22 mouse cellular contexts compared by ENCODE assay signal in genomic region chr7:75778053-75778452, GRCm38 (mm10).
DNase-seq lines count a peak whose midpoint lies in the region; ATAC-seq and TF ChIP-seq lines count a peak whose summit lies in the region.
"Had no signal": no experiment of that assay in that cellular context is flagged by ENCODE, and none has a peak within 500 bp of the region (broad histone marks: within the 10 kb centered on the region; RNA-seq: fewer than 3 reads in every experiment).

No protein-coding gene starts in this region.

- in situ Hi-C loops in ES-E14 (cut with MboI; ENCODE audit: low sequenced_read_pairs in 2 of 2, unreplicated experiment in 2 of 2) = no loop called here

- no peak for TF ChIP-seq CTCF in lung, adult 2 months (IDR thresholded peaks at IDR 0.05; ENCODE audit: insufficient read depth, low read length)
- no peak for TF ChIP-seq CTCF in ES-Bruce4 (IDR thresholded peaks at IDR 0.05; ENCODE audit: low read depth, low read length)

- TF ChIP-seq EP300 in ES-Bruce4 (IDR thresholded peaks at IDR 0.05; ENCODE audit: insufficient read depth, low read depth, low read length) = 0 out of 2 replicates have a peak, but pooled peaks have one; percentile 27

- no peaks in the 10 kb centered on the region for H3K27me3 ChIP-seq in ES-Bruce4 (ENCODE audit: control insufficient read depth, insufficient read depth, low read length, poor library complexity, severe bottlenecking)
- H3K27me3 ChIP-seq in midbrain, embryonic 14.5 days (ENCODE audit: control insufficient read depth, insufficient read depth, low read length) = no peaks in the 10 kb centered on the region
- H3K27me3 ChIP-seq: embryonic facial prominence, embryonic 12.5 days; forebrain, embryonic 13.5 days; forebrain, embryonic 15.5 days; Patski had no signal

- H3K4me2 ChIP-seq in midbrain, embryonic 14.5 days (ENCODE audit: low read length) = no peak overlapping the region
- H3K4me2 ChIP-seq: embryonic facial prominence, embryonic 12.5 days; forebrain, embryonic 13.5 days; forebrain, embryonic 15.5 days had no signal

- no peak for TF ChIP-seq POLR2A in lung, adult 2 months (IDR thresholded peaks at IDR 0.05; ENCODE audit: borderline replicate concordance, extremely low read depth, low read depth, low read length)
- TF ChIP-seq POLR2A in ES-Bruce4 (IDR thresholded peaks at IDR 0.05; ENCODE audit: insufficient read depth, low read length) = no peak

- WGBS in lung, adult 2 months = 75% methylated on average over 2 of the region's 2 CpGs
- WGBS in midbrain, embryonic 14.5 days = 94% methylated on average over 2 of the region's 2 CpGs

- H3K4me3 ChIP-seq in lung, adult 2 months (replicated peaks; ENCODE audit: extremely low read depth, low read depth, low read length) = peak overlapping the region; percentile 10
- H3K4me3 ChIP-seq in ES-Bruce4 (ENCODE audit: low read depth, low read length) = no peak overlapping the region
- no peak overlapping the region for H3K4me3 ChIP-seq in ES-E14 (ENCODE audit: insufficient read depth in 1 of 2, low read depth in 1 of 2, low read length in 2 of 2, poor library complexity in 1 of 2, severe bottlenecking in 1 of 2)
- no peak overlapping the region for H3K4me3 ChIP-seq in midbrain, embryonic 14.5 days (replicated peaks; ENCODE audit: low read depth, low read length)
- H3K4me3 ChIP-seq: embryonic facial prominence, embryonic 10.5 days; embryonic facial prominence, embryonic 12.5 days; forebrain, embryonic 13.5 days; forebrain, embryonic 15.5 days had no signal

- no peaks in the 10 kb centered on the region; the same call in none of the 2 replicates for H3K4me1 ChIP-seq in lung, adult 2 months (ENCODE audit: control insufficient read depth, insufficient read depth, low read length)
- peaks cover 7% of the 10 kb centered on the region for H3K4me1 ChIP-seq in ES-Bruce4 (ENCODE audit: control insufficient read depth, insufficient read depth, low read length)
- peaks cover 0 to 8% of the 10 kb centered on the region in 2 experiments; a peak in 1 of 4 replicates for H3K4me1 ChIP-seq in ES-E14 (ENCODE audit: control insufficient read depth in 2 of 2, insufficient read depth in 2 of 2, low read length in 2 of 2, poor library complexity in 1 of 2)
- H3K4me1 ChIP-seq in midbrain, embryonic 14.5 days (ENCODE audit: control insufficient read depth, insufficient read depth, low read length) = no peaks in the 10 kb centered on the region
- H3K4me1 ChIP-seq: forebrain, embryonic 15.5 days had no signal

- H3K9me3 ChIP-seq in ES-Bruce4 (replicated peaks; ENCODE audit: control insufficient read depth, insufficient read depth, low read length, poor library complexity, severe bottlenecking) (peaks cover 26% of the 10 kb centered on the region), ES-E14 (ENCODE audit: control insufficient read depth, insufficient read depth, low read depth, low read length) (0 out of 2 replicates have a peak, but pooled peaks cover 2% of the 10 kb centered on the region)
- no peaks in the 10 kb centered on the region for H3K9me3 ChIP-seq in midbrain, embryonic 14.5 days (ENCODE audit: control insufficient read depth, low read length)
- H3K9me3 ChIP-seq: embryonic facial prominence, embryonic 10.5 days; embryonic facial prominence, embryonic 12.5 days; forebrain, embryonic 13.5 days; forebrain, embryonic 15.5 days had no signal

- no peak for DNase-seq in lung, adult 2 months
- no peak for DNase-seq in lung, adult 18-20 months
- DNase-seq in ES-E14 (ENCODE audit: low read depth, low spot score) (no peak), ZHBTc4 (ENCODE audit: low read depth, low spot score) (peak; percentile 52)
- DNase-seq in midbrain, embryonic 14.5 days = no peak
- no peak for DNase-seq in testis, postnatal 10 days (ENCODE audit: low spot score)
- DNase-seq: adrenal gland, adult 8-10 months; adrenal gland, postnatal 14 days; adrenal gland, postnatal 36 days; cerebellum, adult 11-12 months; cerebellum, adult 2 months; cerebellum, adult 9-10 months; cerebellum, postnatal 10 days; cerebellum, postnatal 25 days; forebrain, postnatal 0 days had no signal

- H3K27ac ChIP-seq in ES-Bruce4 (ENCODE audit: insufficient read depth, low read length) (peak overlapping the region; percentile 69), ES-E14 (ENCODE audit: insufficient read depth, low read depth, low read length, poor library complexity, severe bottlenecking) (peak overlapping the region; percentile 16; the same call in 1 of the 2 replicates)
- no peak overlapping the region for H3K27ac ChIP-seq in midbrain, embryonic 14.5 days (replicated peaks; ENCODE audit: low read depth, low read length)
- H3K27ac ChIP-seq: embryonic facial prominence, embryonic 10.5 days; embryonic facial prominence, embryonic 12.5 days; forebrain, embryonic 13.5 days; forebrain, embryonic 15.5 days had no signal

- peaks cover 63% of the 10 kb centered on the region for H3K36me3 ChIP-seq in ES-Bruce4 (ENCODE audit: control insufficient read depth, insufficient read depth, low read length, poor library complexity, severe bottlenecking)
- peaks cover 62% of the 10 kb centered on the region for H3K36me3 ChIP-seq in ES-E14 (ENCODE audit: control insufficient read depth, insufficient read depth, low read length, poor library complexity, severe bottlenecking)
- H3K36me3 ChIP-seq in midbrain, embryonic 14.5 days (ENCODE audit: control insufficient read depth, insufficient read depth, low read length) = no peaks in the 10 kb centered on the region
- H3K36me3 ChIP-seq: forebrain, embryonic 15.5 days had no signal

- H3K9ac ChIP-seq in ES-Bruce4 (ENCODE audit: low read depth, poor library complexity, severe bottlenecking) = no peak overlapping the region
- no peak overlapping the region for H3K9ac ChIP-seq in ES-E14 (ENCODE audit: insufficient read depth, low read depth, low read length, poor library complexity, severe bottlenecking)
- no peak overlapping the region for H3K9ac ChIP-seq in midbrain, embryonic 14.5 days (replicated peaks; ENCODE audit: low read length)
- H3K9ac ChIP-seq: embryonic facial prominence, embryonic 12.5 days; forebrain, embryonic 13.5 days; forebrain, embryonic 15.5 days; forebrain, postnatal 0 days had no signal

- ATAC-seq in midbrain, embryonic 14.5 days (ENCODE audit: low FRiP score, low TSS enrichment) = no peak
- ATAC-seq: activated CD4-positive, CD25-positive, alpha-beta regulatory T cell, adult 4 months; forebrain, embryonic 13.5 days; forebrain, embryonic 15.5 days; forebrain, postnatal 0 days; Patski had no signal

TF ChIP-seq in ES-E14, 5 proteins besides CTCF, POLR2A, EP300 and RAD21:
- TF ChIP-seq HCFC1 (IDR thresholded peaks at IDR 0.05; ENCODE audit: borderline replicate concordance, insufficient read depth, low read length) = no peak
- TF ChIP-seq ZNF384 (IDR thresholded peaks at IDR 0.05; ENCODE audit: low read depth, low read length) = peak; percentile 60; the same call in 1 of the 2 replicates
